Mouse (Mus musculus) ovary, postnatal 36 days (tissue): ENCODE data around the gene Gfpt1.

Experiments
- DNase-seq: peaks from one replicate; pipeline ENCODE4 v3.0.0; 2022; ENCODE audit warnings: low spot score, mixed read lengths

The Gfpt1 gene

GRCm38 (mm10) chr6:87139796-87140553 is 97.3 kb downstream of the Gfpt1 start:
- DNase-seq, result no peak
